Mouse (Mus musculus) stomach, embryonic 15.5 days (tissue): ENCODE measurements at regions not wholly inside any gene's neighbourhood (a gene's known extent, or its start where the extent isn't known, plus 50 kb on each side); places are given as distances from the start of the nearest gene placed in this dataset.
A peak's percentile ranks its signal among the peaks of the same experiment; 100 is the strongest.

ENCODE experiments used
- ATAC-seq: fragments of 200-750 bp; cut with Nextera tagmentation; 2 replicates; pipeline ENCODE4 v1.8.0; 2017; ENCODE audit warnings: low read depth, moderate number of reproducible peaks, moderate TSS enrichment; ENCODE audit not compliant: insufficient read depth, low FRiP score
- H3K27ac ChIP-seq: fragments of 300-500 bp; sonication (generic); 2 replicates; pipeline ENCODE4 v1.5.1; 2015; ENCODE audit warnings: mild to moderate bottlenecking, inconsistent platforms
- H3K27me3 ChIP-seq: fragments of 300-500 bp; sonication (generic); replicated peaks from 2 replicates; pipeline ENCODE4 v1.6.1; 2015; ENCODE audit warnings: inconsistent platforms
- H3K36me3 ChIP-seq: fragments of 300-500 bp; sonication (generic); 2 replicates; pipeline ENCODE4 v1.6.1; 2015; ENCODE audit warnings: inconsistent platforms
- H3K4me1 ChIP-seq: fragments of 300-500 bp; sonication (generic); 2 replicates; pipeline ENCODE4 v1.6.1; 2015; ENCODE audit warnings: inconsistent platforms
- H3K4me2 ChIP-seq: fragments of 300-500 bp; sonication (generic); 2 replicates; pipeline ENCODE4 v1.6.1; 2015; ENCODE audit warnings: mild to moderate bottlenecking, inconsistent platforms
- H3K4me3 ChIP-seq: fragments of 300-500 bp; sonication (generic); replicated peaks from 2 replicates; pipeline ENCODE4 v1.5.1; 2015; ENCODE audit warnings: inconsistent platforms
- H3K9ac ChIP-seq: fragments of 300-500 bp; sonication (generic); 2 replicates; pipeline ENCODE4 v1.6.1; 2015; ENCODE audit warnings: inconsistent platforms
- H3K9me3 ChIP-seq: fragments of 300-500 bp; sonication (generic); 2 replicates; pipeline ENCODE4 v1.6.1; 2016; ENCODE audit warnings: inconsistent platforms
- WGBS: fragments of 180-500 bp; shearing (Covaris S2); methylation state at CpG from one replicate; pipeline ENCODE4 v1.1.7; 2015; 5-methylcytosine and 5-hydroxymethylcytosine counted together

DNA sequence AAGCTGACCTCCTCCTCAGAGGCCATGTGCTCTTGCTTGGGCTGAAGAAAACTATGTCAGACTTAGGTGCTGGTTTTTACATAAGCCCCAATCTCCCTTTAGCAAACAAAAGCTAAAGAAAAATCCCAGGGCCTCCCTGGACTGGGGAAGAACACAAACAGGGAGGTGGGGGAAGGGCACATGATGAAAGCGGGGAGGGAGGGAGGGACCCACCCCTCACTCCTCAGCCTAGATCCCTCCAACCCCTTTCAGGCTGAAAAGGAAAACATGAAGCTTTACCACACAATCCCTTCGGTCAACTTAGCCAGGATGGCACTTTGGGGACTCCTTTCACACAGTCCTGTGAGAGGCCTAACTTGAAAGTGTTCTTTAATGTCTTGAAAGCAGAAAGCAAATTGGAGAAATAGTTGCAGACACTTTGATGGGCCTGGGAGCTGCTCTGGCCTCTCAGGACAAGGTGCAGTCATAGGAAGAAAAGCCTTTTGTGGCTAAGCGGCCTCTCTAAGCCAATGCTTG lies 291.9 kb upstream of the Rnf32 start:
- no peak overlapping the region for H3K9ac ChIP-seq
- H3K9me3 ChIP-seq, result no peaks in the 10 kb centered on the region
- H3K4me3 ChIP-seq, result no peak overlapping the region
- no peaks in the 10 kb centered on the region for H3K36me3 ChIP-seq
- H3K27me3 ChIP-seq, result no peaks in the 10 kb centered on the region
- 40% methylated on average over 3 of the region's 3 CpGs for WGBS
- no peak overlapping the region for H3K27ac ChIP-seq
- H3K4me1 ChIP-seq, result no peaks in the 10 kb centered on the region
- no peak for ATAC-seq
- H3K4me2 ChIP-seq, result no peak overlapping the region

- peak; percentile 27; the same call in 1 of the 2 replicates for ATAC-seq
- H3K4me2 ChIP-seq, result no peak overlapping the region
- no peaks in the 10 kb centered on the region for H3K36me3 ChIP-seq
- 45% methylated on average over 10 of the region's 10 CpGs for WGBS
- H3K4me3 ChIP-seq, result no peak overlapping the region
- H3K4me1 ChIP-seq, result no peaks in the 10 kb centered on the region
- H3K9me3 ChIP-seq, result no peaks in the 10 kb centered on the region
- H3K27ac ChIP-seq, result no peak overlapping the region
- H3K9ac ChIP-seq, result no peak overlapping the region
- no peaks in the 10 kb centered on the region for H3K27me3 ChIP-seq
These were observed 303.0 kb upstream of the Rnf32 start for GRCm38 (mm10) chr5:28892703-28893249.

DNA sequence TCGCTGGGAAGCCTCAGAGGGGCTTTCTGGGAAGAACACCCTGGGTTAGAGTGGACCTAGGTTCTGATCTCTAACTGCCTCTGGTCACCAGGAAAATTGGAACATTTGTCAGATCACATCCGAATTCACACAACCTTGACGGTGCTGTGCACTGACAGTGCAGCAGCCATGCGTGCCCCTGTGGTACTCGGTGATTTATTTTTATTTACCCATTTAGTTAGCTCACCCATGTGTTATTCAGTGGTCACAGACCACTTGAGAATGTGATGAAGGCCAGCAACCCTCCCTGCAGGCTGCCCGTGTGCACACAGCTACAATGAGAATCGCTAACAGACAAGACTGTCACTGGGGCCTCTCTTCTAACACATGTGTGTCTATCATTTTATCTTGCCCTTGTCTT lies 303.8 kb upstream of the Rnf32 start:
- no peak overlapping the region for H3K4me2 ChIP-seq
- no peak overlapping the region for H3K4me3 ChIP-seq
- H3K9ac ChIP-seq, result no peak overlapping the region
- no peaks in the 10 kb centered on the region for H3K36me3 ChIP-seq
- no peaks in the 10 kb centered on the region for H3K9me3 ChIP-seq
- WGBS, result 79% methylated on average over 7 of the region's 7 CpGs
- H3K27ac ChIP-seq, result no peak overlapping the region
- no peak for ATAC-seq
- no peaks in the 10 kb centered on the region for H3K27me3 ChIP-seq
- H3K4me1 ChIP-seq, result no peaks in the 10 kb centered on the region

- Histone ChIP-seq H3K4me3 (no peak overlapping the region), H3K36me3 (no peaks in the 10 kb centered on the region), H3K4me1 (no peaks in the 10 kb centered on the region), H3K27me3 (no peaks in the 10 kb centered on the region), H3K9me3 (no peaks in the 10 kb centered on the region), H3K4me2 (no peak overlapping the region), H3K27ac (no peak overlapping the region), H3K9ac (no peak overlapping the region)
- WGBS, result 72% methylated on average over 5 of the region's 5 CpGs
- no peak for ATAC-seq
These were observed 310.9 kb upstream of the Rnf32 start for GRCm38 (mm10) chr5:28884746-28885365.

DNA sequence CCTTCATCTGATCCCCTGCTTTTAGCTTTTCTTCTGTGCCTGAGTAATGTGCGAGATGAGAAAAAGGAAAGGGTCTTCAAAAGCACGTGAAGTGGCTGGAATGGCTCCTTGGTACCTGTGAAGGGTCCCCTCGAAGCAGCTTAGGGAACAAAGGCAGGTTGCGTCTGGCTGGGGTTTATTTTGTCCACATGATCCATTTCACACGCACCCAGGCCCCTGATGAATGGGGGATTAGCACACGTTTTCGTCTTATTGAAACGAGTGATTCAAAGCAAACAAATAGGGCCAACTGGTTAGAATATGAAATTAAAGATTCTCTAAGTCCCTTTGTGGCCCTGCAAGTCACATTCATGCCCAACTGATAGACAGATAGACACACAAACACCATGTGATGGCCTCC lies 319.6 kb upstream of the Rnf32 start:
- Histone ChIP-seq H3K27ac (no peak overlapping the region), H3K27me3 (no peaks in the 10 kb centered on the region), H3K36me3 (no peaks in the 10 kb centered on the region), H3K4me2 (no peak overlapping the region), H3K4me3 (no peak overlapping the region), H3K9me3 (no peaks in the 10 kb centered on the region), H3K9ac (no peak overlapping the region), H3K4me1 (no peaks in the 10 kb centered on the region)
- 71% methylated on average over 8 of the region's 8 CpGs for WGBS
- no peak for ATAC-seq

- H3K9me3 ChIP-seq, result no peaks in the 10 kb centered on the region
- no peak overlapping the region for H3K9ac ChIP-seq
- 86% methylated on average over 3 of the region's 3 CpGs for WGBS
- no peak overlapping the region for H3K27ac ChIP-seq
- H3K4me1 ChIP-seq, result no peaks in the 10 kb centered on the region
- no peak overlapping the region for H3K4me2 ChIP-seq
- H3K27me3 ChIP-seq, result no peaks in the 10 kb centered on the region
- no peak for ATAC-seq
- no peaks in the 10 kb centered on the region for H3K36me3 ChIP-seq
- H3K4me3 ChIP-seq, result no peak overlapping the region
These were observed 322.1 kb upstream of the Rnf32 start for GRCm38 (mm10) chr5:28873600-28874265.

GRCm38 (mm10) chr5:28859604-28860371 lies 336.0 kb upstream of the Rnf32 start:
- no peak overlapping the region for H3K4me2 ChIP-seq
- no peak overlapping the region for H3K4me3 ChIP-seq
- H3K36me3 ChIP-seq, result no peaks in the 10 kb centered on the region
- 71% methylated on average over 9 of the region's 9 CpGs for WGBS
- no peak overlapping the region for H3K27ac ChIP-seq
- H3K9me3 ChIP-seq, result no peaks in the 10 kb centered on the region
- ATAC-seq, result no peak
- H3K9ac ChIP-seq, result no peak overlapping the region
- H3K4me1 ChIP-seq, result no peaks in the 10 kb centered on the region
- H3K27me3 ChIP-seq, result no peaks in the 10 kb centered on the region

GRCm38 (mm10) chr5:28838141-28838925 lies 357.5 kb upstream of the Rnf32 start:
- Histone ChIP-seq H3K27me3 (no peaks in the 10 kb centered on the region), H3K9ac (no peak overlapping the region), H3K9me3 (no peaks in the 10 kb centered on the region), H3K4me2 (no peak overlapping the region), H3K4me3 (no peak overlapping the region), H3K27ac (no peak overlapping the region), H3K4me1 (no peaks in the 10 kb centered on the region), H3K36me3 (no peaks in the 10 kb centered on the region)
- 71% methylated on average over 12 of the region's 12 CpGs for WGBS
- ATAC-seq, result no peak

GRCm38 (mm10) chr5:28819091-28819490 lies 352.0 kb upstream of the Shh start:
- Histone ChIP-seq H3K27me3 (no peaks in the 10 kb centered on the region), H3K4me2 (no peak overlapping the region), H3K27ac (no peak overlapping the region), H3K9me3 (no peaks in the 10 kb centered on the region), H3K4me1 (no peaks in the 10 kb centered on the region), H3K4me3 (no peak overlapping the region), H3K36me3 (no peaks in the 10 kb centered on the region), H3K9ac (no peak overlapping the region)
- no peak for ATAC-seq
- WGBS, result 92% methylated on average over 5 of the region's 5 CpGs

DNA sequence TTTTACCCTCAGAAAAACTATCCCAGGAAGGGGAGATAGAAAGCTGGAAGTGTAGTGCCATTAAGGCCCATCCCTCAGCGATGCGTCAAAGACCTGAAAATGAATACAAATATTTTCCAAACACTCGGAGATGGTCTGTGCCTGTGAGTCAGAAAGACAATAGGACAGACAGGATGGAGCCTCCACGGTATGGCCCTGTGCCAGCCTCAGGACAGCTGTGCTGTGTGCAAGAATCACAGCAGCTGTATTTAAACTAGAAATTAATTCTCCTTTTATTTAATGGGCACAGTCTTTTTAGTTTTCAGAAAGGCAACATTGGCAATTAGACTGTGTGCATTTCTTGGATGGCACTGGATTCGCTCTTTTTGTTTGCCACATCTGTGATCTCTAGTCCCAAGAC lies 340.9 kb upstream of the Shh start:
- Histone ChIP-seq H3K9me3 (no peaks in the 10 kb centered on the region), H3K36me3 (no peaks in the 10 kb centered on the region), H3K4me1 (no peaks in the 10 kb centered on the region), H3K4me3 (no peak overlapping the region), H3K4me2 (no peak overlapping the region), H3K9ac (no peak overlapping the region), H3K27ac (no peak overlapping the region), H3K27me3 (no peaks in the 10 kb centered on the region)
- WGBS, result 60% methylated on average over 5 of the region's 5 CpGs
- no peak for ATAC-seq

DNA sequence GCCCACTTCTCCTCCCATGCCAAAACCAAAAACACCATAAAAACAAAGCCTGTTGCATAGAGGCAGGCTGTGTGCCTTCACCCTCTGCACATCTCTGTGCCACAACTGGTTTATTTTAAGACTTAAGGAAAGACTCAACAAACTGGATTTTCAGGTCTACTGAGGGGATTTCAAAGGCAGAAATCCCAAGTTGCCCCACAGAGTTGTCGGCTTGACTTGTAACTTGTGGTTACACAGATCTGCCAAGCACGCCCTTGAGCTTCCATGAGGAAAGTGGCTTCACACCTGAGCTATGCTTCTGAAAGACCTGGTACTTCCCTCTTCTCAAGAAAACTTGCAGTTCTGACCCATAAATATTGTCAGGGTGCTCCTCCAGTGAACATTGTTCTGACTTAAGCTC lies 332.4 kb upstream of the Shh start:
- Histone ChIP-seq H3K9ac (no peak overlapping the region), H3K9me3 (no peaks in the 10 kb centered on the region), H3K4me1 (no peaks in the 10 kb centered on the region), H3K27me3 (no peaks in the 10 kb centered on the region), H3K36me3 (no peaks in the 10 kb centered on the region), H3K4me2 (no peak overlapping the region), H3K4me3 (no peak overlapping the region), H3K27ac (no peak overlapping the region)
- ATAC-seq, result no peak
- WGBS, result 68% methylated on average over 2 of the region's 2 CpGs
